Comparison of ENCODE assay signal across 9 mouse cellular contexts in genomic region chr6:116010541-116010940, GRCm38 (mm10). TPM values are rescaled to one million over a fixed set of nuclear protein-coding genes. Genes with fewer than 3 reads are reported as not detected.
DNase-seq lines count a peak whose midpoint lies in the region; ATAC-seq and TF ChIP-seq lines count a peak whose summit lies in the region.
"Had no signal": no experiment of that assay in that cellular context is flagged by ENCODE, and none has a peak within 500 bp of the region (broad histone marks: within the 10 kb centered on the region; RNA-seq: fewer than 3 reads in every experiment).

No protein-coding gene starts in this region.

- no peak for ATAC-seq in kidney, embryonic 14.5 days (ENCODE audit: low FRiP score, low TSS enrichment)
- peak; percentile 56 for ATAC-seq in intestine, embryonic 14.5 days (replicated peaks; ENCODE audit: low FRiP score, low TSS enrichment, low read depth)
- ATAC-seq in midbrain, embryonic 16.5 days, result peak; percentile 57

- peak; percentile 86 for DNase-seq in kidney, adult 2 months
- DNase-seq in cerebellum, adult 9-10 months, result peak; percentile 88
- DNase-seq in frontal cortex, postnatal 10 days (ENCODE audit: low spot score in 2 of 2), result peak; percentile 70 to 85
- DNase-seq in intestine, embryonic 14.5 days (ENCODE audit: low spot score), result peak; percentile 99
- DNase-seq in limb, embryonic 10.5 days (ENCODE audit: low spot score), result peak; percentile 88
- peak in 1 of 2 experiments; percentile 57 for DNase-seq in spleen, adult 2 months (ENCODE audit: low read depth in 1 of 2, low spot score in 2 of 2)

- no peaks in the 10 kb centered on the region for H3K36me3 ChIP-seq in kidney, adult 2 months (ENCODE audit: control insufficient read depth, insufficient read depth, low read length)
- H3K36me3 ChIP-seq in kidney, embryonic 14.5 days (ENCODE audit: control insufficient read depth, insufficient read depth, low read length), result no peaks in the 10 kb centered on the region
- H3K36me3 ChIP-seq in intestine, embryonic 14.5 days (ENCODE audit: control insufficient read depth, insufficient read depth, low read length), result no peaks in the 10 kb centered on the region
- H3K36me3 ChIP-seq in limb, embryonic 10.5 days, result no peaks in the 10 kb centered on the region
- no peaks in the 10 kb centered on the region for H3K36me3 ChIP-seq in midbrain, embryonic 16.5 days (ENCODE audit: control insufficient read depth, insufficient read depth, low read length)
- no peaks in the 10 kb centered on the region for H3K36me3 ChIP-seq in spleen, adult 2 months (ENCODE audit: control insufficient read depth, insufficient read depth, low read length)
- H3K36me3 ChIP-seq: stomach, embryonic 15.5 days had no signal

- H3K27ac ChIP-seq in kidney, adult 2 months (ENCODE audit: insufficient read depth, low read depth, low read length), result no peak overlapping the region
- H3K27ac ChIP-seq in kidney, embryonic 14.5 days (ENCODE audit: low read depth, low read length), result no peak overlapping the region
- no peak overlapping the region for H3K27ac ChIP-seq in intestine, embryonic 14.5 days (ENCODE audit: low read depth)
- no peak overlapping the region for H3K27ac ChIP-seq in limb, embryonic 10.5 days
- H3K27ac ChIP-seq in midbrain, embryonic 16.5 days (ENCODE audit: low read length), result no peak overlapping the region
- no peak overlapping the region for H3K27ac ChIP-seq in spleen, adult 2 months (ENCODE audit: insufficient read depth, low read length)
- H3K27ac ChIP-seq: stomach, embryonic 15.5 days had no signal

- 2% methylated on average over 6 of the region's 6 CpGs for WGBS in kidney, adult 2 months
- WGBS in kidney, embryonic 14.5 days, result 5% methylated on average over 6 of the region's 6 CpGs
- 5% methylated on average over 6 of the region's 6 CpGs for WGBS in intestine, embryonic 14.5 days
- WGBS in limb, embryonic 10.5 days, result 7% methylated on average over 6 of the region's 6 CpGs
- WGBS in midbrain, embryonic 16.5 days, result 1% methylated on average over 6 of the region's 6 CpGs
- 2% methylated on average over 6 of the region's 6 CpGs for WGBS in spleen, adult 2 months

- H3K4me3 ChIP-seq in kidney, adult 2 months (ENCODE audit: insufficient read depth, low read depth, low read length), result no peak overlapping the region
- H3K4me3 ChIP-seq in kidney, embryonic 14.5 days (ENCODE audit: low read length), result no peak overlapping the region
- no peak overlapping the region for H3K4me3 ChIP-seq in intestine, embryonic 14.5 days (ENCODE audit: low read depth, low read length)
- H3K4me3 ChIP-seq in limb, embryonic 10.5 days, result no peak overlapping the region
- H3K4me3 ChIP-seq in midbrain, embryonic 16.5 days (ENCODE audit: low read depth, low read length), result no peak overlapping the region
- no peak overlapping the region for H3K4me3 ChIP-seq in spleen, adult 2 months (ENCODE audit: extremely low read depth, insufficient read depth, insufficient read length)
- H3K4me3 ChIP-seq: stomach, embryonic 15.5 days had no signal

- TF ChIP-seq POLR2A in kidney, adult 2 months (IDR thresholded peaks at IDR 0.05; ENCODE audit: low read depth, low read length), result no peak
- TF ChIP-seq POLR2A in spleen, adult 2 months (IDR thresholded peaks at IDR 0.05; ENCODE audit: low read depth, low read length), result no peak

- TF ChIP-seq CTCF in kidney, adult 2 months (conservative IDR thresholded peaks at IDR 0.05; ENCODE audit: insufficient read depth, insufficient read length, low read depth, low read length), result peak; percentile 94
- peak; percentile 71; the same call in 1 of the 2 replicates for TF ChIP-seq CTCF in spleen, adult 2 months (IDR thresholded peaks at IDR 0.05; ENCODE audit: extremely low read depth, insufficient read depth, insufficient read length, insufficient replicate concordance)

- H3K9ac ChIP-seq in kidney, embryonic 14.5 days (ENCODE audit: low read depth, low read length), result no peak overlapping the region
- H3K9ac ChIP-seq in intestine, embryonic 14.5 days (ENCODE audit: low read length), result no peak overlapping the region
- H3K9ac ChIP-seq in midbrain, embryonic 16.5 days (ENCODE audit: low read depth, low read length), result no peak overlapping the region
- H3K9ac ChIP-seq: stomach, embryonic 15.5 days had no signal

- H3K4me2 ChIP-seq in kidney, embryonic 14.5 days (replicated peaks; ENCODE audit: low read depth, low read length), result no peak overlapping the region
- no peak overlapping the region for H3K4me2 ChIP-seq in intestine, embryonic 14.5 days (ENCODE audit: low read length)
- H3K4me2 ChIP-seq in midbrain, embryonic 16.5 days (ENCODE audit: low read length), result no peak overlapping the region
- H3K4me2 ChIP-seq: stomach, embryonic 15.5 days had no signal

- H3K4me1 ChIP-seq in kidney, adult 2 months (ENCODE audit: control insufficient read depth, insufficient read depth, low read length), result peaks cover 12% of the 10 kb centered on the region
- H3K4me1 ChIP-seq in kidney, embryonic 14.5 days (ENCODE audit: control insufficient read depth, insufficient read depth, low read length), result peaks cover 12% of the 10 kb centered on the region
- no peaks in the 10 kb centered on the region for H3K4me1 ChIP-seq in intestine, embryonic 14.5 days (replicated peaks; ENCODE audit: control insufficient read depth, insufficient read depth, low read length)
- H3K4me1 ChIP-seq in limb, embryonic 10.5 days, result peaks cover 24% of the 10 kb centered on the region
- no peaks in the 10 kb centered on the region for H3K4me1 ChIP-seq in midbrain, embryonic 16.5 days (ENCODE audit: control insufficient read depth, insufficient read depth, low read length)
- no peaks in the 10 kb centered on the region; the same call in 1 of the 2 replicates for H3K4me1 ChIP-seq in spleen, adult 2 months (ENCODE audit: control insufficient read depth, insufficient read depth, insufficient read length)

- no peaks in the 10 kb centered on the region for H3K27me3 ChIP-seq in kidney, adult 2 months (replicated peaks; ENCODE audit: control insufficient read depth, insufficient read depth, low read length)
- no peaks in the 10 kb centered on the region for H3K27me3 ChIP-seq in kidney, embryonic 14.5 days (ENCODE audit: control insufficient read depth, insufficient read depth, low read length)
- no peaks in the 10 kb centered on the region for H3K27me3 ChIP-seq in intestine, embryonic 14.5 days (replicated peaks; ENCODE audit: control insufficient read depth, insufficient read depth, low read length)
- no peaks in the 10 kb centered on the region for H3K27me3 ChIP-seq in limb, embryonic 10.5 days (ENCODE audit: low read depth, poor library complexity, severe bottlenecking)
- no peaks in the 10 kb centered on the region for H3K27me3 ChIP-seq in midbrain, embryonic 16.5 days (ENCODE audit: control insufficient read depth, insufficient read depth, low read depth, low read length)
- no peaks in the 10 kb centered on the region for H3K27me3 ChIP-seq in spleen, adult 2 months (ENCODE audit: control insufficient read depth, insufficient read depth, low read length)
- H3K27me3 ChIP-seq: stomach, embryonic 15.5 days had no signal

- no peaks in the 10 kb centered on the region for H3K9me3 ChIP-seq in kidney, embryonic 14.5 days (ENCODE audit: control insufficient read depth, low read length)
- H3K9me3 ChIP-seq in intestine, embryonic 14.5 days (ENCODE audit: control insufficient read depth, low read length), result no peaks in the 10 kb centered on the region
- no peaks in the 10 kb centered on the region for H3K9me3 ChIP-seq in limb, embryonic 10.5 days (replicated peaks)
- H3K9me3 ChIP-seq in midbrain, embryonic 16.5 days (replicated peaks; ENCODE audit: control insufficient read depth, low read length, poor library complexity, severe bottlenecking), result no peaks in the 10 kb centered on the region
- H3K9me3 ChIP-seq: stomach, embryonic 15.5 days had no signal

RNA-seq across cellular contexts. Expression of gene Plxnd1, which starts 15.7 kb away (rescaled TPM):
- 54.2 and 60.2 TPM in 2 replicates for polyA plus RNA-seq in kidney, adult 2 months (2012; rRNA removed)
- 58.3 and 62.7 TPM in 2 replicates for polyA plus RNA-seq in kidney, embryonic 14.5 days (2014; fragmentation: Nextera tagmentation; extraction: Ambion mirVana)
- 39.7 and 46.5 TPM in 2 replicates for polyA plus RNA-seq in intestine, embryonic 14.5 days (2014; fragmentation: Nextera tagmentation; extraction: Ambion mirVana)
- polyA plus RNA-seq in limb, embryonic 10.5 days (2016; fragmentation: Nextera tagmentation; extraction: Ambion mirVana), result 27.9 and 30.9 TPM in 2 replicates
- 7.5 and 7.7 TPM in 2 replicates for polyA plus RNA-seq in midbrain, embryonic 16.5 days (2015; fragmentation: Nextera tagmentation; extraction: Ambion mirVana)
- 66.1 and 87.2 TPM in 2 replicates for polyA plus RNA-seq in spleen, adult 2 months (2012; rRNA removed)
